Mouse (Mus musculus): ENCODE measurements around the gene Mrpl23.

Gene Mrpl23

DNA sequence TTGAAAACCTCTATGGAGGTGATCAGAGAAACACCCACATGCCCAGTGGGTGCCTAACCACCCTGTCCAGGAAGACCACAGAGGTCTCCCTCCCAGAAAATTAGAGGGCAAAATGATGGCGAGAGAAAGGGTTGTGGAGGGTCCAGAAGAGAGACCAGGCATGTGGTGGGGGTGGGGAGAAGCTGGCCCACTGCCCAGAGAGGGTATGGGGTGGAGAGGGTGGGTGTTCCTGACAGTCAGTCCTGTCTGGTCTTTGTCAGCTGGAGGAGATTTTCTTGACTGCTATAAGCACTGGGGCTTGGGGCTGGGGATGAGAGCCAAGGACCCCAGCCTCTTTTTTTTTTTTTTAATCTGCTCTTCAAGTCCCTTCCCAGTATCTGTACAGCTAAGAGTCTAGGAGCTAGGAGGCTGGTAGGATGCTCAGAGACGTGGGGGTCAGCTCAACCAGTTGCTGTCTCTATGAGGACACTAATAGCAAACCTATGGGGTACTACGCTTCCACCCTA is 41.7 kb downstream of the Mrpl23 start:
- DNase-seq (ENCODE audit: low read depth, low spot score) = no peak

DNA sequence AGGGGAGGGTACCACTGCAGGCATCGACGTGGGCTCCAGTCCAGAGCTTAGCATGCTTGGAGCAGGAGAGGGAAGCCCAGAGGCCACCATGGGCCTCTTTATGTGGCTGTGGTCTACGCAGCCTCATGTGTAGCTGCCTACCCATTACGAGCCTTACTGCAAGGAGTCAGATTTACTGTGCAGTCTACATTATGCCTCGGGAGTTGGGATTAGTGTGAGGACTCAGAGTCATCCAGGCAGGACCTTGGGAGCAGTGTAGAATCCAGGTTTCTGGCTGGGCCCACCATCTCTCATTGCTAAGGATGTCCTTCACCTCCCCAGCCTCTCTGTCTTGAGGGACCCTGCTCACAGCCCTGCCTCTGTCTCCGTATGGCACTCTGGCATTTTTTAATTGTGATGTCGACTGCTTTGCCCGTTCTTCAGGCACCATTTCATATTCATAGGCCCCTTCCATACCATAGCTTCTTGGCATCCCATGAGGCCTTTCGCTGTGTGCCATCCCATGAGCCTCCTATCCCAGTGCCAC is 42.4 kb downstream of the Mrpl23 start:
- no peak for DNase-seq (ENCODE audit: low read depth, low spot score)

DNA sequence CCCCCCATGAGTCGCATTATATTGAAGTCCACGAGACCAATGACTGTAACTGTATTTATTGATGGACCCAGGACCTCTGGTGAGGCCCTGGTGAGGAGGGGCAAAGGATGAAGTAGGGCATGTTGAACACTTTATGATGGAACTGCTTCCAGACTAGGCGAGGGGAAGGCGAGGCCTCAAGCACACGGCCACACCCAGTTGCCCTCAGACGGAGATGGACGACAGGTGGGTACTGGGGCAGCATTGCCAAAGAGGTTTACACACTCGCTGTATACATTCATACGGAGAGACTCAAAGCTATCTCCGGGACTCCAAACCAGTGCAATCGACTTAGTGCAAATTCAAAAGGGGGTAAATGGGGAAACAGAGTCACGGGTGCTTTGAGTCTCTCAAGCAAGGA is 43.0 kb downstream of the Mrpl23 start:
- DNase-seq (ENCODE audit: low read depth, low spot score) = no peak

DNA sequence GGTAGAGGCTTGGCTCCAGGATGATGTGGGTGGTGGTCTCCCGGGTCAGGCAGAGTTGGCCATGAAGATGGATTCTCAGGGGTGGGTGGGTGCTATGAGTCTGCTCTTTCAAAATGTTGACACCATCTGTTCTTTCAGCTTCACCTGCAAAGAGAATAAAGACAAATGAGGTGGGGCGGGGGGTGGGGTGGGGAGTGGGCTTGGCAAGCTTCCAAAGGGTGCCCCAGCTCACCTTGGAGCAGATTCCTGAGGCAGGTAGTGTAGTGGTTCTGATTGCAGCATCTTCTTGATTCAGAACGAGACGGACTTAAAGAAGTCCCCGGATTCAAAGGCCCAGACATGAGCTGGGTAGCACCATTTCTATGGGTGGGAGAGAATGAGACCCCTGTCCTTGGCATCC is 43.5 kb downstream of the Mrpl23 start:
- no peak for DNase-seq (ENCODE audit: low read depth, low spot score)

DNA sequence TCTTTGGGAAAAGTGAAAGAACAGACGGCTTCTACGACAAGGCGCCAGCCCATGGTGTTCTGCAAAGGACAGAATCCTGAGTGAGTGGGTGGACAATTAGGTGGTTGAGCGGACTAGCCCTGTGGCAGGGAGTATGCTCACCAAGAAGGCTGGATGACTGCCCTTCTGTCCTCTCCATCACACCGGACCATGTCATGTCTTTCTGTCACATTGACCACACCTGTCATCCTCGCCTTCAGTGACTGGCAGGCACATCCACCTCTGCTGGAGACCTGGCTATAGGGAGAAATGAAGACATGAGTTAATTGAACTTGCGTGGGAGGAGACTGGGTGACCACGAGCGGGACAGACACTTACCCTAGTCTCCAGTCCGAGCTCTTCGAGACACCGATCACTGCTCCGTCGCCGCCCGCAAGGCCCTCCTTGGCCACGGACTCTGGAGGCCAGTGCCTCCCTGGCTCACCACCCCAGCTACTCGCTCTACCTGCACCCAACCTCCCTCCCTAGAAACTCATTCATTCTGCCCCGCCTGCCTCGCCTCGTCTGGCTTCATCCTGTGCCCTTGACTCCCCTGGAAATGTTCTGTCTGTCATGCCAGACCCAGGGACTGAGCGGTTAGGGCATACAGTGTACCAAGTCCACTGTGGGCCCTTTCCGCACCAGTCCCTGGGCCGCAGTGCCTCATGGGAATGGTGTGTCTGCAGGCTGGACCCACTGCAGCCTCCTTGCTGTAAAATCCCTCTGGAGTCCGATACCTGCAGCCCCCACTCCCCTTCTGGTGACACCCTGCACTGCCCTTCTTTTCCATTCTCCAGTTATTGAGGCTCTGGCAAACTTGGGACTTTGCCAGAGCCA is 44.2 kb downstream of the Mrpl23 start:
- DNase-seq (ENCODE audit: low read depth, low spot score) = no peak

DNA sequence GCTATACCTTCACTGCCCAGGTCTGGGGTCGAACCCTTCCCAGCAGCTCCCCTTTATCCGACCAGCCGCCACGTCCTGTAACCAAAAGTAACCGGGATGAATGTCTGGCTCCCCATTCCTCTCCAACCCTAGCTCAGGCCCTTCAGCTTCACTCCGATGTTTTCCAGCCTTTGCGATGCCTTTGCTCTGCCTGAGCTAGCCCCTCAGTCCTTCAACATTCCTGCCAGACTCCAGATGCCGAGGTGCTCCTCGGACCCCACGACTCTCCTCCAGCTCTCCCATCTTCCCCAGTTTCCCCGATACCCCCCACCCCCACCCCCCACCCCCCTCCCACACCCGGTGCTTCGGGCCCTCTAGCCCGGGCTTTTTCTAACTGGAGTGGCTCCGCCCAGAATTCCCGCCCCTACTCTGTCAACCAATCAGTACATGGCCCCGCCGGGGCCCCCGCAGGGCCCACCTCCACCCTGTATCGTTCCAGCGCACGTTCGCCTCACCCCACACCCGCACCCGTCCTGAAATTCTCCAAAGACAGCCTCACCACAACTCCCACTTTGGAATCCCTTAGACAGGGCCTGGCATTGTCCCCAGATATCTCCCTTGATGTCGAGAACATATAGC is 45.4 kb downstream of the Mrpl23 start:
- DNase-seq (ENCODE audit: low read depth, low spot score) = no peak

DNA sequence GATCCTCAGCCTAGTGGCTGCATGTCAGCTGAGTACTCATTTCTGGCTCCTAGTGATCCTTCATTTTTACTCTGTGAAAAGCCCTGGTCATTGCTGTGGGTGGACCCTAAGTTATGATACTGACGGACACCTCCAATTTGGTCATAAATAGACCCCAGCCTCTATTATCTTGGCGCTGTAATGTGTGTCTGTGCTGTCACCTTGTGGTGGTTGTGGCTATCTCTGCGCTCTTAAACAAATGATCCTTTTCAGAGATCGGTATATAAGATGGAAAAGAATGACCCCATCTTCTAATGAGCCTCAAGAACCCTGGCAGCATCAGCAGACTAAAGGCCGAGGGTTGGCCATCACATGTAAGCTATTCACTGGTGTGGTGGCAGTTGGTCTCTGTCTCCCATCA is 46.6 kb downstream of the Mrpl23 start:
- no peak for DNase-seq (ENCODE audit: low read depth, low spot score)

DNA sequence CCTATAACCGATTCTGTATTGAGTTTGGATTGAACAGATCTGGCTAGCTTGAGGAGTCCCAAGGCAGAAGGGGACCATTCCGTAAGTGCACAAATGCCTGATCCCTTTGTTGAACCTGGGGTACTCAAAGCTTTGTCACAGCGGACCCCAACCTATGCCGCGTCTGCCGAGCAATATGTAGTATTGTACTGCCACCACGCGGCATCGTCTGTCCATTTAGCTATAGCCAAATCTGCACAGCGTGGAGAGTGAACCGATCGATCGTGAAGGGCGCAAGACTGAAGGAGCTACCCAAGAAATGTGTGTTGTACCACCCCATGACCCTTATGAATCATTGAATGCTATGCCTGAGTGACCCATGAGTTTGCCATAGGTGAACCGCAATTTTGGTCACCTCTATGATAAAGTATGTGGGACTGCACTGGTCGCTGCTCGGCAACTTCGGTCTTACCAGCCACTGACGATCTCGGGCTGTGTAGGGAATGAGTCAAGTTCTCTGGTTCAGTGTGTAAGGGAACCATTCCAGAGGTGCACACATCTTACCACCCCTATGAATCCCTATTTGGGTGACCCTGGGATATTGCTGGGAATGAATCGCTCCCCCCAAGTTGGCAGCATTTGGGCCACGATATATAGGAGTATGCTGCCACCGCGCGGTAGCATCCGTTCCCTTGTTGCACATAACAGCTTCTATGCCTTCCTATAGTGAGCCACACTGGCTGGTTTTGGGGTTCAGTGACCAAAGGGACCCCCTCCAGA is 47.8 kb downstream of the Mrpl23 start:
- no peak for DNase-seq (ENCODE audit: low read depth, low spot score)

DNA sequence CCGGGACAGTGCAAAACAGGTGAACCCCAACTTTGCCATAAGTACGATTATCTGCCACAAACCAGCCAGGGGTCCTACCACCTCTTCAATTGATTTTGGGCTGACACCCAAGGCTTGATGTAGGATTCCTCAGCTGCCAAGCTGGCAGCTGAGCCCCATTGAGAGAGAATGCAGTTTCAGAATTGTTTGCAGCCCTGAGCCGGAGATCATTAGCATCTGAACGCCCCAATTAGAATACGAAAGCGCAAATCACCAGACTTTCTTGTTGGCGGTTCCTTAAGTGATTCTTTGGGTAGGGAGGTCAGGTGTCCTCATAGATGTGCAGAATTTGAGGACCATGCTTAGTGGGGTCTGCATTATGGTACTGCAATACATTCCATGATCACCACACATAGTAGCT is 48.7 kb downstream of the Mrpl23 start:
- no peak for DNase-seq (ENCODE audit: low read depth, low spot score)

DNA sequence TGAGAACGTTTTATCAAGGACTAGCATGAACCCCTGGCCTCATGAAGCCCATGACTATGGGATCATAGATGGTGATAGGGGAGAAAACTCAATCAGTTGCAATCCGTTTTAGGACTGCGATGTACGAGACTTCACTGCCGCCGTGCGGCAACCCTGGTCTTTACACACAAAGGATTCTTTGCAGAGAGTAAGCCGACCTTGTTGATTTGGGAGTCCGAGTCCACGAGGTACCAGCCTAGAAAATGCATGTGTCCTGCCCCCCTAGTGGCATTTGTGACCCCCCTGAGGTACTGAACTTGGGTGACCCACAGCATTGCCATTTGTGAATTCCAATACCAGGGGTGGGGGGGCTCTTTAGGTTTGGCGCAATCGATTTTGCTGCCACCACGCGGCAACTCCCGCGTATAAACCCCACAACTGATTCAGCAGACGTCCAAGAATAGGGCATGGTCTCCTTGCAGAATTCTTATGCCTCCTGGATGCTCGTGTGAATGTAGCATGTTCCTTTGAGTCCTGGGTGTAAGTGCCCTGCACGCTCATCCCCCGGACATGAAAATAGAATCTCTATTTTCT is 49.3 kb downstream of the Mrpl23 start:
- DNase-seq (ENCODE audit: low read depth, low spot score) = peak; percentile 75

DNA sequence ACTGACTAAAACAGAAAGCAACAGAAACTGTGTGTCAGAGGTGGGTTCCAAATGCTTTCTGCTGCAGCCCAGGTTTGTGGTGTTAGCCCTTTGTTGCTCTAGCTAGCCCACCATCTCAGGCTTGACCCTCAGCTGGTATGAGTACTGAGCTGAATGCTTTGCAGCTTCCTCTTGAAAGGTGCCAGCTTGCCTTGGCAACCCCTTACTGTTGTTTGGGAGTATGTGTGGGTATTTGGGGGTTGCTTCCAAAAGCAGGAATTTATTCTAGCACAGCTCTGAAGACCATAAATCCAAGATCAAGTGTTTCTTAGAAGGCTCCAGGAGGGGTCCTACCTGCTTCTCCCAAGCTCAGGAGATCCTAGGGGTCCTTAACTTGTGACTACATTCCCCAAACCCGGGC is 52.4 kb downstream of the Mrpl23 start:
- no peak for DNase-seq (ENCODE audit: low read depth, low spot score)

DNA sequence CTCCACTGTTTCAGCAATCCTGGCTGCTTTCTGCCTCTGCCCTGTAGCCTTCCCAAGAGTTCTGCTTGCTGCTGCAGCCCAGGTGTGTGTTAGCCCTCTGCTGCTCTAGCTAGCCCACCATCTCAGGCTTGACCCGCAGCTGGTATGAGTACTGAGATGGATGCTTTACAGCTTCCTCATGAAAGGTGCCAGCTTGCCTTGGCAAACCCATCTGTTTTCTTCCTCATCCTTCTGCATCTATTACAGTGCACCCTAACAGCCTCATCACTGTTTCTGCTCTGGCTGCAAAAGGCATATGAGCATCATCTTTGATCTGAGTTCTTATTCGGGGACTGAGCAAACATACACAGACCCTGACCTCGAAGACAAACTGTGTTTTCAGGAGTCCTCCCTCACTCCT is 53.4 kb downstream of the Mrpl23 start:
- no peak for DNase-seq (ENCODE audit: low read depth, low spot score)

DNA sequence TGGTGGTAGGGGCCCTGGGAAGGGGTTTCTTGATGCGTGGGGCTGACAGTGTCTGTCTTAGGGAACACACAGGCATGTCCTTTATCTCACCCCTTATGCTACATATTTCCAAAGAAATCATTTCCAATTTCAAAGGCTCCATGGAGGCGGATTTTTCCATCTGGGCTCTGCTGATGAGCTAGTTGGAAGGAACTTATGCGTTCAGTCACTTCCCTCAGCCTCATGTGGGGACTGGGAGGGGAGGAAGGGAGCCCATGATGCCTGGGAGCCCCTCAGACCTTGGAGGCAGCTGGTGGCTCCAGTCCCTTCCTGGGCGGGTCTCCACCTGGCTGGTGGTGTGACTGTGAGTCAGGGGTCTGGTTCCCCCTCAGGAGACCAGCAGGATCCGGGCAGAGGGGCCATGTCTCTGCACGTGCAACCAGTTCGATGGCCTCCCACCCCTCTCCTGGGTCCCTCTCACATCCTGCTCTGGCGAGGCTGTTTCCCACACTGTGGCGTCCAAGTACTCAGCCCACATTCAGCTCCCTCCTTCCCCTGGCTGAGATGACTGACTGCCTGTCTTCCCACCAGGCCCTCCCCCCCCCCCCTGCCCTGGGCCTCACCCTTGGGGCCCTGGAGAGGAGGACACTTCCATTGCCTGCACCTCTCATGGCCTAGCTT is 55.9 kb downstream of the Mrpl23 start:
- no peak for DNase-seq (ENCODE audit: low read depth, low spot score)

All from mesoderm, embryonic 11.5 days (tissue).